Mouse (Mus musculus) cerebellum, postnatal 14 days (tissue): ENCODE measurements around the gene Rwdd2a.

Source experiments
- DNase-seq, 2 experiments: peaks; one replicate each; pipeline ENCODE4 v3.0.0; 2021; ENCODE audit warnings: mixed read lengths in 2 of 2

Rwdd2a gene

DNA sequence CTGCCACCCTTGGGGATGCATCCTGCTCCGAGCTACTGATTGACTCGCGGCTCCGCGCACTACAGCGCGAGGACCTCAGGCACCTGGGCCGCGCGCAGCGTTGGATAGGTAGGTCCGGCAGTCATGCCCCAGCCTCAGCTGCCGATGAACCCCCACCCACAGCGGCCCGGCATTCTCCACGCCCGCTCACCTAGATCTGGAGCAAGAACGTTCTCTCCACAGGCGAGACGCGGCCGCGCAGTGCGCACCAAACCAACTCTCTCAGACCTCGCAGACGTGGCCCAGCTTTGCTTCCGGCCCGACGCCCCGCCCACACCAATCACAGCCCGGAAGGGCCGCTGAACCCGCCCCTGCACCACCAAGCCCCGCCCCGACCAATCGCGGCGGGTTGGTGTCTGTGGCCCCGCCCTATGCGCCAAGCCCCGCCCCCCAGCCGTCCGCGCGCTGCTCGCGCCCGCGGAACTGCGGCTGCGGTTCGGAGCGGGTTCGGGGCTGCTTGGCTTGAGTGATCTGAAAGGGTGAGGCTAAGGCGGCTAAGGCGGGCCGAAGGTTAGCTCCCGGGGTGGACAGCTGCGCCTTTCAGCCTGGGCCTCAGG, at the start of gene Rwdd2a, which contains the start of gene Pgm3:
Gene Rwdd2a (plus strand): TSS at position 452 of the 596 bp plus-strand sequence.
Gene Pgm3 (minus strand): TSS at position 303 of the 596 bp plus-strand sequence.
- DNase-seq = peak; percentile 98 to 99

DNA sequence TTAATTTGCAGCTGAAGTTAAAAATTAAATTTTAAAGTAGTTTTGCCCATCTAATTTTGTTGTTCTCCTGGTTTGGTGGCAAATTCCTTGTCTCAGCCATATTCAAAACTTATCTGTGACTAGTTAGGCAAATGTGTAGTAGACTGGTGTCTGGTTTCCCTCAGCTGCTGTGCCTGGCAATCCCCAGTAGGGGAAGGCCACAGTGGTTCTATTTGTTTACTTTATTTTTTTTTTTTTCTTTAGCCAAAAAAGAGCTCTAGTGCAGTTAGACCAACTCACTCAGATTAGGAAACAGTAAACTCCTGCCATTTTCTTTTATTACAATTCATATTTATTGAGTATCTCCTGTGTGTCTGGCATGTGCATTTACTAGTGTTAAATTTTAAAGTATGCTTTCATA, 49.5 kb upstream of the Rwdd2a start:
- DNase-seq = no peak

DNA sequence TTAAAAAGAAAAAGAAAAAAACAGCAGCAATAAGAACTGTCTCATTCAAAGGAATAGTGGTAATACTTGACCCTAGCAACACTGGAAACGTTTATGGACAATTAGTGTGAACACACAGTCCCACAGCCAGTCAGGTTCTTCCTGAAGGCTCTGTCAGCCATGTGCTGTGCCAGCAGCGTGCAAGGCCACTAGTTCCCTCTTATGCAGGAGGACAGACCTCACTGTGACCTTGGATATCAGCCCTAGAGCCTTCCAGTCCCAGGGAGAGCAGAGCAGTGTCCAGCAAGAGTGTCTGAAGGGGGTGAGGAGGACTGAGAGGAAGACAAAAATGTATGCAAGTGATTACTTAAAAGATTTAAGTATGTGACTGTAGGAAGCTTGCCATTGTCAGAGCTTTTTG, 46.2 kb upstream of the Rwdd2a start:
- DNase-seq = no peak

DNA sequence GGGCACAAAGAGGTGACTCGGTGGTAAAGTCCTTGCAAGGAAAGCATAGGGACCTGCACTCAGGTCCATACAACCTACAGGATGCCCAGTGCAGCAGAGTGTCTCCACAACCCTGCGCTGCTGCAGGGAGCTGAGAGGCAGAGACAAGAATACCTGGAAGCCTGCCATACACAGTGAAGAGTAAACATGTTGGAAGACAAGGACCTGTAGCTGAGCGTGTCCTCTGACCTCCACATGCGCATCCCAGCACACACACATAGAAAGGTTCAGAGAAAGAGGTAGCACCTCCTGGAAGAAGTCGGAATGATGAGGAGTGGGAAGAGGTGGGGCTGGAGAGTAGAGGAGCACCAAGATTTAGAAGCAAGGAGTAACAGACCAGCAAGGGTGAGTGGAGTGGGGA, 37.7 kb upstream of the Rwdd2a start:
- no peak for DNase-seq

DNA sequence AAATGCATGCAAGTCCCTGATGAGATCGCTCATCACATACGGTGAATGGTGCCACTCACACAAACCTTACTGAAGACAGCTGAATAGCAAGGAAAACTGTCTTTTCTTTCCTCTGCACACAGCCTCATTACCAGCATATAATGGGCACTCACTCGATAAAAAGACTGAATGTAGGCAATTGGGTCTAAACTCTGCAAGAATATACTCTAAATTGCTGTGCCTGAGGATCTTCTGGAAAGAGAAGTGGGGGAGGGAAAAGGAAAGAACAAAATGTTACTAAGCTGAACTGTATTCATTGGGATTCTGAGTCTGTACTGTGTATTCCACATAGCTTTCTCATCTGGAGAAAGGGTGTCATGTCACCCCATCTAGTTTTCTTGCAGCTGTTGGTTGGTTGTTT, 28.3 kb upstream of the Rwdd2a start:
- DNase-seq = no peak

DNA sequence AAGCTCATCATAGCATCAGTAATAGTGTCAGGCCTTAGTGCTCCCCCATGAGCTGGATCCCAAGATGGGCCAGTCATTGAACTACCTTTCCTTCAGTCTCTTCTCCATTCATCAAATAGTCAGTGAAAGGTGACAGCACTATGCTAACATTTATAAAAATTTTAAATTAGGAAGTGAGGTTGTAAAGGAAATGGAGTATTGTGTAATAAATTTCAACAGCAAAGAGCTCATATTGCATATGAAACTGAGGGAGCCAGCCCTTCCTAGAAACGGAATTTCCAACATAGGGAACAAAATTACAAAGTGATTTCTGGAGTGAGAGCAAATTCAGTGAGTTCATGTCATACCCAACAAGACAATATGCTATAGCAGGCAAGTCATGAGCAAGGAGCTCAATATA, 27.2 kb upstream of the Rwdd2a start:
- DNase-seq = no peak

DNA sequence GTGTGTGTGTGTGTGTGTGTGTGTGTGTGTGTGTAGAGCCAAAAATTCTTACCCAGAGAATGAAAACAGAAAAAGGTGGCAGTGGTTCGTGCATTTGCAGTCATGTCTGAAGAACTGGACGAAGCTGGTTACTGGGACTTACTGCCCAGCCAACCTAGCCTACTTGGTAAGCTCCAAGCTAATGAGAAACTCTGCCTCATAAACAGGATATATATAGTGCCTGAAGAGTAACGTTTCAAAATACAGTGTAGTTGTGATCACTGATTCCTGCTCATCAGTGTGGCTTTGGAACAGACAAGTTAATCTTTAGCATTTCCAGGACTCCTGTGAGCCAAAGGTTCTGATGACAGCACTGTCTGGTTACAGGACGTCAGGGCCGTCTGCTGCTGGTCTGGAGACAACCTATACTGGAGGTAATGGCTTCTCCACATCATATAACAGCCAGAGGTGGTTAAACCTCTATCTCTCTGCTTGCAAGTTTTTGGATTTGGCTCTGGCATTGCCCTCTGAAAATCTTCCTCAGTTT, 22.1 kb upstream of the Rwdd2a start:
- DNase-seq = no peak

DNA sequence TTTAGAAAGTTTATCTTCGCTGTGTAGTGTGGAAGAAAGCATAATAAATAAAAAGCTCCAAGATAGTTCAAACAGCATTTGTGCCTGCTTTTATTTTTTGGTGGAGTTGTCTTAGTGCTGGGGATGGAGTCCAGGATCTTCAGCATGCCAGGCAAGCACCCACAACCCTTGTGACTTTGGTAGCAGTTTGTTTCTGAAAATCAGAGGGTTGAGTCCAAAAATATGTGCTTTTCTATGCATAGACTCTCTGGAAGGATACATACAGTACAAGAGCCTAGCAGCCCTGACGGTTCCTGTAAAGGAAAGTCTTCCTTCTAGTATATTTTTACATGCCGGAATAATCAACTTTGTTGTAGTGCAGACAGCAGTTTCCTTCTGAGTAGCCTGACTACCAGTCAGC, 21.1 kb upstream of the Rwdd2a start:
- DNase-seq = no peak

DNA sequence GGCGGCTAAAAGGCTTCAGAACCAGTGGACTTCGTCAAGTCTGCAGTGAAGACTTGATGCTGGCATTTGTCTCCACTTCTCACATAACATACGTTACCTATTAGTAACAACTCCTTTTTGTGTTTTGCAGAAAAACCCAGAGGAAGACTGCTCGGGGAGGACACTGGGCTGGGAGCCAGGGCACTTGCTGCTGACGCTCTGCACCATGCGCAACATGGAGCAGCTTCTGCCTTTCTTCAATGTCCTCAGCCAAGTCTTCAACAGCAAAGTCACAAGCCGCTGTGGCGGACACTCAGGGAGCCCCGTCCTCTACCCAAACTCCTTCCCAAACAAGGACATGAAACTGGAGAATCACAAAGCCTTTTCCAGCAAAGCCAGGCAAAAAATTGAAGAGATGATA, 17.9 kb upstream of the Rwdd2a start:
- peak; percentile 17 to 22 for DNase-seq

DNA sequence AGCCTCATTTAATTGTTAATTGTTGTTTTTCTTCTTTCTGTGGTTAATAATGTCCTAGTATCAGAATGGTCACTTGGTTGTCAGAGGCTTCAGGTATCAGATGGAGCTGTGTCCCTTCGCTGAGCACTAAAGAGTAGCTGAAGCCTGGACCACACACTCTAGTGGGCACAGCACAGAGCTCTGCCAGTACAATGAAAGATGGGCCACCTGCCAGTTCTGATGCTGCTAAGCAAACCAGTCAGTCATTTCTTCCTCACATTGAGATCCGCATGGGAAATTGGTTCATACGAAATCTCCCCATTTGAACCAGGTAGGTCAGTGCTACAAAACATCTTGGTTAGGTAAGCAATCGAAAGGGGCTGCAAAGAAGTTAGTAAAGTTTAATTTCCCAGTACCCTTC, 17.1 kb upstream of the Rwdd2a start:
- peak; percentile 41 to 52 for DNase-seq

DNA sequence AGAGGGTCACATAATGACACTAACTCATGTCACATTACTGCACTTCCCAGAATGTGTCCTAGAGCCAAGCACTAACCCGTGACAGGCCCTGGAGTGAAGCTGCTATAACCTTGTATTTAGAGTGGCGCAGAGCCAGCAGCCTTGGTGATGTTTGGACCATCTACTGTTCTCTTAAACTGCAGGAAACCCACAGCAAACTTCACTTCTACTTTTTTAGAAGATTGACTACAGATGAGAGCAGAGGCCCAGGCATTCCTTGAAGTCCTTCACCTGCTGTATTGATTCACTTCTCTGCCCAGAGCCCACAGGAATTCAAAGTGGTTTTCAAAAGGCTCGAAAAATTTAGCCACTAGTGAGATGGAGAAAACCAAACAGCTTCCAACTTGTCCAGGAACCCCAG, 11.2 kb upstream of the Rwdd2a start:
- DNase-seq = no peak

DNA sequence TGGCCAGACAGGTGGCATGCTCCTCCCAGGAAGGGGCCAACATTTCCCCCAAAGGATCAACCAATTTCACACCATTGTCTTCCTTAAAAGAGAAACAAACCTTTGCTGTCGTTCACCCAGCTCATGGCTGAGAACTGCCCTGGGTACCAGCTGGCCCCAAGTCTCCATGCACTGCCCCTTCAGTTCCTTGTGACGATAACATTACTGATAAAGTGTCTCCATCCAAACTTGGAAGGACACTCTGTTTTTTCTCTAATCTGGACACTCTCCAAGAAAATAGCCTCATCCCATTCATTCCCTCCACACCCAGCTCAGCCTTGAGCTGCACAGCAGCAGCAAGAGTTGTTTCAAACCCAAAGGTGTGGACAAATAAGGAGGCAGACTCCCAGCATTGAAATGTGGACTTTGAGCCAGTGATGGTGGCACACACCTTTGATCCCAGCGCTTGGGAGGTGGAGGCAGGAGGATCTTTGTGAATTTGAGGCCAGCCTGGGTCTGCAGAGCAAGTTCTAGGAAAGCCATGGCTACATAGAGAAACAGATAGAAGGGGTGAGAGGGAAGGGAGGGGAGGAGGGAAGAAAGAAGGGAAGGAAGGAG, 2.4 kb upstream of the Rwdd2a start:
- no peak for DNase-seq

DNA sequence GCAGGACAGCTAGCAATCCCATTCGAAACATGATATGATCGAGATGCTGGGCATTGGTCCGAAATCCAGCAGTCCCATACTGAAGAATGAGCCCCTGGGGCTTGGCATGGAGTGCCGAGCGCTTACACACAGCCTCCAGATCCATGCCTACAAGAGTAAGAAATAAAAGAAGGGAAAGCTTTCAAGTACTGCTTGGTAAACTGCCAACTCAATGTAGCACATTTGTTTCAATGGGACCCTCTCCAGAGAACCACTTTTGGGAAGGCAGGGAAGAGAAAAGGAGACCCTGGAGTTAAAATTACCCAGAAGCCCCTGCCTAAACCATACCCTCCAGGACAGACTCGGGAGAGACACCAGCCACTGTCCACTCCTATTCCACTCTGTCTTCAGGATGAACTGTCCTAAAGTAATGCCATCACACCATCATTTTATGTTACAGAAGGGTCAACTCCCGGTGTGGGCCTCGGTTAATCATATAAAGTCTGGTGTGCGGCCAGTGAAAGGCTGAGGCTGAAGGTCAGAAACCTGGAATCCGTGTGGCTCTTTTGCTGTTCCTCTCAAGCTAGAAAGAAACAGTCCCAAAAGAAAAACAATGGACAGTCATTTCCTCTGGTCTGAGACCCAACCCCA, 1.4 kb upstream of the Rwdd2a start:
- DNase-seq = no peak

DNA sequence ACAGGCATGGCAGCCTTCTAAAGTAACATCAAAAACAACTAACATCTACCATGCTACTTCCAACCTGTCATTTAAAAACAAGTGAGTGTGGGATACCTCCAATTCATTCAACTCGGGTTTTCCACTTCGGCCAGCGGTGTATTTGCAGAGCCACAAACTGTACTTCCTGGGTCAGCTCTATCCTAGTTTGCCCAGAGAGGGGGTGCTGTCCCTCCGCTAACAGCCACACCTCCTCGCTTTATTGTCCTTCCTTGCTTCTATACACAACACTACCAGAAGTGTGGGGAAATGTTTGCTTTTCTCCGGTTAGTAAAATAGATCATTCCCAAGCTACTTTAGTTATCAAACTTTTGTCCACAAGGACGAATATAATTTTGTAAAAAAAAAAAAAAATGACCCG, 845 bp upstream of the Rwdd2a start:
- no peak for DNase-seq

DNA sequence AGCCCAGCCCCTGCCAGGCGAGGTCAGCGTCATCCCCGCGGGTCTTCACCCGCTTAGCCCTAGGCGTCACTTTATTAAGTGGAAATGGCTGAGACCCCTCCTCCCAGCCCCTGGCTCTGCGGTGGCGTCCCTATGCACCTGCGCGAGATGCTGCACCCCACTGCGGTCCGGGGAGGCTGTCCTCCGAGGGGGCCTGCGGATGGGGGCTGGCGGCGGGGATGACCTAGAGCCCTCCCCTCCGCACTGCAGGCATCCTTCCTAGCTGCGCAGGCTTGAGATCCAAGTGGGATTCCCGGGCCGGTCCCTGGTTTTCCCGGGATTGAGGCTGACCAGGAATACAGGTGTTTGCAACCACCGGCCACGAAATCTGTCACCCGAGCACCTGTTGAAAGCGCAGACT, 405 bp downstream of the Rwdd2a start:
- DNase-seq = no peak

DNA sequence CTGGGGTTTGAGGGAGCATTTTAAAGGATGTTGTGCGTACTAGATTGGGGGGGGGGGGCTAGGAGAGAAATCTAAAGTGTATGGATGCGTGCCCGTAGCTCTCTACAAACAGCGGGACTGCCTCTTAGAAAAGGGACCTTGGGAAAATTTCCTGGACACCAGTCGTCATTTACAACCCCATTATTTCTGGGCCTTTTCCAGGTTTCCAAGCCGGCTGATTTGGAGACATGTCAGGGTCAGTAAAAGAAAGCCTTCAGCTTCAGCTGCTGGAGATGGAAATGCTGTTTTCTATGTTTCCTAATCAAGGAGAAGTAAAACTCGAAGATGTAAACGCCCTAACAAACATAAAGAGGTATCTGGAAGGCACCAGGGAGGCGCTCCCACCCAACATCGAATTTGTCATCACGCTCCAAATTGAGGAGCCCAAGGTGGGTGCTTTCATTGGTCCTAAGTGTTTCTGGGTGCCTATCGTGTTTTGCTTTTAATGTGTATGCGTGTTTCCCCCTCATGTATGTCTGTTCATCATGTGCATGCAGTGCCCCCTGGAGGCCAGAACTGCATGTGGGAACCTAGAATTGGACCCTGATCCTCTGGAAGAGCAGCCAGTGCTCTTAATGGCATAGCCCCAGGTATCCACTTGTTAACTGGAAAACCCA, 973 bp downstream of the Rwdd2a start:
- DNase-seq = peak; percentile 78 to 86

DNA sequence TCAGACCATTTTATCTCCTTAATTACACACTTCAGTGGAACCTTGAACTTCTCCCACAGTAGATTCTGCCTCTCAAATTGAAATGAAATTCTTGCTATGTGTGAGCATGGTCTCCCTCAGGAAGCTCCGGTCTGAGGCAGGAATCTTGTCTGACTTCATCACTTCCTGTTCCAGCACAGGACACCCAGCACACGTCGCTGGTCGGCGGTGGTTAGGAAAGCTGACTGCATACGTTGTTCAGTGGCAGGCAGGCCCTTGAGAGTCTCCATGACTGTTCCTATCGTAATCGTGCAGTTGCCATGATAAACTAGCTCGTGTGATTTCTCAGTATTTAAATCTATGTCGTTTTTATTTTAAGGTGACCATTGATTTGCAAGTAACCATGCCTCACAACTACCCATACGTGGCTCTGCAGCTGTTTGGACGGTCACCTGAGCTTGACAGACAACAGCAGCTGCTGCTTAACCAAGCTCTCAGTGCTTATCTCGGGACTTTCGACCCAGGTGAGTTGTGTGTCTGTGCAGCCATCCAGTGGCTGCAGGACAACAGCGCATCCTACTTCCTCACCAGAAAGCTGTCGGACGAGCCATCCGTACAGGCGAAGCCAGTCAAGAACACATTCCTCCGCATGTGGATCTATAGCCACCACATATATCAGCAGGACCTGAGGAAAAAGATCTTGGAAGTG, 2.0 kb downstream of the Rwdd2a start:
- no peak for DNase-seq

DNA sequence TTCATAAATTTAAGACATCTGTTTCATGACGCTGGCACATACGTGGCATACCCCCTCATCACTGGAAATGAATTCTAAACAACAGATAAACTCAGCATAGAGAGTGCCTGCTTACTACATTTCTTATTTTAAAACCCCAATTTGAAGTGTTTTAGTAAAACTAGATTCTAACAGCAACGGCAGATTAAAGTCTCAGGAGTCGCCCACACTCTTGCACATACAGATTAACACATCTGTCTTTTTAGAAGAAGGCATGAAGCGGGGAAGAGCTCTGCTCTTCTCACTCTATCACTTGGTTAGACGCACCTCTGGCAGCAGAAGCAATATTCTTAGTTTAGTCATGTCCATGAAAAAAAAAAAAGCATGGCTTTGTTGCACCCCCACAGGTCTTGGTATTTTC, 3.4 kb downstream of the Rwdd2a start:
- no peak for DNase-seq

DNA sequence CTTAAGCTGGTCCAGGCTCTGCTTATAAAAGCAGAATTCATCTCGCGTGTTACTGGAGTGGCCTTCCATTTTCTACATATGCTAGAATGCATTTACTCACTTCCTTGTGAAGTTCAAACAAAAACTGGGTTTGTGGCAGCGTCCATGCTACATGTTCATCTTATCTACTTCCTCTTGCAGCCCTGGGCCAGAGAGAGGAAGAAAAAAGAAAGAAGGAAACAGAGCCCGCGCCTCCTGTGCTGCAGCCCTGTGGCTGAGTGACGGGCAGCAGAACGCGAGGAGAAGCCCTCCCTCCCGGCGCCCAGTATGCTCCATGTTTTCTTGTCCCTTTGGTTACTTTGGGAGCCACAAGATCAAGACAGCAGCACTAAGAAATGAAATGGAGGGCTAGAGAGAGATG, 7.9 kb downstream of the Rwdd2a start:
- no peak for DNase-seq

DNA sequence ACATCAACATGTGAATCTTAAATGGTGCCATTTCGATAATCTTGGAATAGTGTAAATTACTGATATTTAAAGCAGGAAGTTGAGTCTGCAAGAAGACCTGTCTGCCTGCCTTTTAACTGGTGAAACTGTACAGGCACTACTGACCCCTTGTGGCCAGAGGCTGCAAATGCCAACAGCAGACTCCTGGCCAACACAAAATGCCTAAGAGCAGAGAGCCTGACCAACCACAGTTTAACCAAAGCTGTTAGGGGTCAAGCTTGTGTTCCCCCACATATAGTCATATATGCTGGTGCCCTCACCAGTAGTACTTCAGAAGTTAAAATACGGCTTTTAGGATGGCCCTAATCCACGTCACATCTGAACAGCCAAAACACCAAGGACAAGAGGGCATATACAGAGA, 11.9 kb downstream of the Rwdd2a start:
- DNase-seq = peak; percentile 77 to 80

DNA sequence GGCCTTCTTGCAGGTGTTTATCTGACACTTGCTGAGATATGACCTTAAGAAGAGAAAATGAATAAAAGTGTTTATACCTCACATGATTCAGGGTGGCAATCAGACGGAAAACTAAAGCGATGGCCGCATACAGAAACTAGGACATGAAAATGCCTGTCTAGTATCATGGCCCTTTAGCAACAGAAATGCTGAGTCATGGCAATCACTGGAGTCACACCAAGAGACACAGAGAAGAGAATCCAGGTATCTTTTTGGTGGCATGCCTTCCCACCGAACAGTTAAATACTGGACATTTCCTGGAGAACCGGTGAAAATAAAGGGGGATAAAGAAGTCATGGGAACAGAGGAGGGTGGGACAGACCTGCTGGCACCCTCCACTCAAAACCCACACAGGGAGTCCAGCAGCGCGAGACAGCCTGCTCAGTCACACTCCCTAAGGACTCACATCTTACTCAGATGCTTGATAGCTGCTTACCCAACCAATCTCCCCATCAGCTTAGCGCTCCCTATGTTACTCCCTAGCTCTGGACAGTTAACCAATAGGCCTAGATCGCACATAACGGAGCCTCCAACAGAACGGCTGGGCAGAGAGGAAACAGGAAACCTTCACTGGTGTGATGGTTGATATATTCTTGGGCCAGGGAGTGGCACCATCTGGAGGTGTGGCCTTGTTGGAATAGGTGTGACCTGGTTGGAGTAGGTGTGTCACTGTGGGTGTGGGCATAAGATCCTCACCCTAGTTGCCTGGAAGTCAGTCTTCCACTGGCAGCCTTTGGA, 15.4 kb downstream of the Rwdd2a start:
- no peak for DNase-seq
